Mouse (Mus musculus) right cerebral cortex, postnatal 4 days (tissue): ENCODE results near the gene Arid5a.

Source experiments
- DNase-seq: peaks from one replicate; pipeline ENCODE4 v3.0.0-alpha.2; 2022

Gene Arid5a

GRCm38 (mm10) chr1:36307495-36308280, at the start of gene Arid5a:
Gene Arid5a, plus strand, starts transcription at chr1:36307733.
- DNase-seq = peak; percentile 86

GRCm38 (mm10) chr1:36258631-36259030, 48.9 kb upstream of the Arid5a start:
- no peak for DNase-seq

GRCm38 (mm10) chr1:36259281-36259680, 48.3 kb upstream of the Arid5a start:
- no peak for DNase-seq

- no peak for DNase-seq
Measured at GRCm38 (mm10) chr1:36260418-36260817, 47.1 kb upstream of the Arid5a start.

GRCm38 (mm10) chr1:36261708-36262504, 45.6 kb upstream of the Arid5a start:
- DNase-seq = no peak

GRCm38 (mm10) chr1:36263833-36264488, 43.6 kb upstream of the Arid5a start:
- DNase-seq = no peak

GRCm38 (mm10) chr1:36266293-36266692, 41.2 kb upstream of the Arid5a start:
- DNase-seq = no peak

GRCm38 (mm10) chr1:36267595-36267994, 39.9 kb upstream of the Arid5a start:
- DNase-seq = no peak

GRCm38 (mm10) chr1:36269121-36269795, 38.3 kb upstream of the Arid5a start:
- no peak for DNase-seq

- no peak for DNase-seq
Measured at GRCm38 (mm10) chr1:36270666-36271065, 36.9 kb upstream of the Arid5a start.

GRCm38 (mm10) chr1:36271516-36272230, 35.9 kb upstream of the Arid5a start:
- DNase-seq = no peak

- no peak for DNase-seq
Measured at GRCm38 (mm10) chr1:36272546-36272945, 35.0 kb upstream of the Arid5a start.

GRCm38 (mm10) chr1:36273288-36273687, 34.2 kb upstream of the Arid5a start:
- no peak for DNase-seq

- DNase-seq = no peak
Measured at GRCm38 (mm10) chr1:36274455-36274854, 33.1 kb upstream of the Arid5a start, which contains the start of gene Neurl3. Gene Neurl3, minus strand, starts transcription at chr1:36274679.

GRCm38 (mm10) chr1:36275635-36276389, 31.7 kb upstream of the Arid5a start:
- no peak for DNase-seq

- peak; percentile 73 for DNase-seq
Measured at GRCm38 (mm10) chr1:36277267-36278060, 30.1 kb upstream of the Arid5a start.

- DNase-seq = peak; percentile 94
Measured at GRCm38 (mm10) chr1:36279202-36279601, 28.3 kb upstream of the Arid5a start.

GRCm38 (mm10) chr1:36280938-36281337, 26.6 kb upstream of the Arid5a start:
- no peak for DNase-seq

GRCm38 (mm10) chr1:36281849-36282248, 25.7 kb upstream of the Arid5a start:
- DNase-seq = no peak

GRCm38 (mm10) chr1:36293470-36293869, 14.1 kb upstream of the Arid5a start:
- DNase-seq = no peak

GRCm38 (mm10) chr1:36294402-36294801, 13.1 kb upstream of the Arid5a start:
- no peak for DNase-seq
